Mouse (Mus musculus): Measurements from ENCODE around the gene Pacs2. TPM values are rescaled to one million over a fixed set of nuclear protein-coding genes. Genes with fewer than 3 reads are reported as not detected.

Gene Pacs2
- polyA plus RNA-seq, 1 experiment from 2014 or later = 19.0 TPM

- no peaks in the 10 kb centered on the region for H3K9me3 ChIP-seq
- no peak for ATAC-seq (ENCODE audit: insufficient number of reproducible peaks, insufficient read depth, low FRiP score, low TSS enrichment)
- H3K9ac ChIP-seq = no peak overlapping the region
- H3K4me3 ChIP-seq = no peak overlapping the region
- H3K27ac ChIP-seq = no peak overlapping the region
- H3K4me1 ChIP-seq = no peaks in the 10 kb centered on the region
- H3K4me2 ChIP-seq (replicated peaks) = no peak overlapping the region
- H3K36me3 ChIP-seq = peaks cover 39% of the 10 kb centered on the region
- 93% methylated on average over 2 of the region's 2 CpGs for WGBS
- H3K27me3 ChIP-seq = no peaks in the 10 kb centered on the region
These were observed 22.9 kb upstream of the Pacs2 start for GRCm38 (mm10) chr12:112991444-112991843.

- no peak for ATAC-seq (ENCODE audit: insufficient number of reproducible peaks, insufficient read depth, low FRiP score, low TSS enrichment)
- Histone ChIP-seq H3K36me3 (peaks cover 33% of the 10 kb centered on the region), H3K9ac (no peak overlapping the region), H3K4me2 (replicated peaks) (no peak overlapping the region), H3K27me3 (no peaks in the 10 kb centered on the region), H3K27ac (no peak overlapping the region), H3K9me3 (no peaks in the 10 kb centered on the region), H3K4me3 (no peak overlapping the region), H3K4me1 (peaks cover 13% of the 10 kb centered on the region)
- WGBS = 83% methylated on average over 4 of the region's 4 CpGs
These were observed 20.2 kb upstream of the Pacs2 start for GRCm38 (mm10) chr12:112994153-112994552.

- Histone ChIP-seq H3K27ac (peak overlapping the region; percentile 94), H3K4me2 (replicated peaks) (peak overlapping the region; percentile 72), H3K4me1 (peaks cover 18% of the 10 kb centered on the region), H3K4me3 (peak overlapping the region; percentile 90), H3K9me3 (no peaks in the 10 kb centered on the region), H3K27me3 (no peaks in the 10 kb centered on the region), H3K36me3 (peaks cover 15% of the 10 kb centered on the region), H3K9ac (peak overlapping the region; percentile 92)
- 1% methylated on average over 56 of the region's 56 CpGs for WGBS
- no peak for ATAC-seq (ENCODE audit: insufficient number of reproducible peaks, insufficient read depth, low FRiP score, low TSS enrichment)
These were observed 14.6 kb upstream of the Pacs2 start for GRCm38 (mm10) chr12:112999569-113000293.

- no peaks in the 10 kb centered on the region for H3K9me3 ChIP-seq
- peak within 1 kb of the TSS; percentile 90 for H3K4me3 ChIP-seq
- peaks cover 15% of the 10 kb centered on the region for H3K36me3 ChIP-seq
- peak within 1 kb of the TSS; percentile 92 for H3K9ac ChIP-seq
- H3K4me2 ChIP-seq (replicated peaks) = peak within 1 kb of the TSS; percentile 72
- H3K27ac ChIP-seq = peak within 1 kb of the TSS; percentile 94
- under 1% methylated on average over 94 of the region's 96 CpGs for WGBS
- peaks cover 18% of the 10 kb centered on the region for H3K4me1 ChIP-seq
- ATAC-seq (ENCODE audit: insufficient number of reproducible peaks, insufficient read depth, low FRiP score, low TSS enrichment) = peak; percentile 95
- H3K27me3 ChIP-seq = no peaks in the 10 kb centered on the region
These were observed 13.8 kb upstream of the Pacs2 start, which contains the start of gene Brf1 for GRCm38 (mm10) chr12:113000294-113001132. Gene Brf1, minus strand, starts transcription at chr12:113000704.

- WGBS = 9% methylated on average over 5 of the region's 5 CpGs
- H3K9ac ChIP-seq = peak overlapping the region; percentile 50
- peak overlapping the region; percentile 90 for H3K4me3 ChIP-seq
- H3K4me2 ChIP-seq (replicated peaks) = peak overlapping the region; percentile 65
- peaks cover 18% of the 10 kb centered on the region for H3K4me1 ChIP-seq
- no peaks in the 10 kb centered on the region for H3K27me3 ChIP-seq
- H3K9me3 ChIP-seq = no peaks in the 10 kb centered on the region
- H3K36me3 ChIP-seq = peaks cover 12% of the 10 kb centered on the region
- peak overlapping the region; percentile 94 for H3K27ac ChIP-seq
- no peak; the same call in 1 of the 2 replicates for ATAC-seq (ENCODE audit: insufficient number of reproducible peaks, insufficient read depth, low FRiP score, low TSS enrichment)
These were observed 13.2 kb upstream of the Pacs2 start for GRCm38 (mm10) chr12:113001133-113001474.

GRCm38 (mm10) chr12:113002667-113003066, 11.6 kb upstream of the Pacs2 start:
- H3K4me2 ChIP-seq (replicated peaks) = no peak overlapping the region
- H3K4me3 ChIP-seq = no peak overlapping the region
- no peak overlapping the region for H3K27ac ChIP-seq
- H3K4me1 ChIP-seq = peaks cover 18% of the 10 kb centered on the region
- no peak for ATAC-seq (ENCODE audit: insufficient number of reproducible peaks, insufficient read depth, low FRiP score, low TSS enrichment)
- 51% methylated on average over 2 of the region's 2 CpGs for WGBS
- H3K27me3 ChIP-seq = no peaks in the 10 kb centered on the region
- H3K9me3 ChIP-seq = no peaks in the 10 kb centered on the region
- H3K36me3 ChIP-seq = no peaks in the 10 kb centered on the region
- H3K9ac ChIP-seq = no peak overlapping the region

- H3K9ac ChIP-seq = no peak overlapping the region
- ATAC-seq (ENCODE audit: insufficient number of reproducible peaks, insufficient read depth, low FRiP score, low TSS enrichment) = no peak
- H3K4me3 ChIP-seq = no peak overlapping the region
- 65% methylated on average over 8 of the region's 8 CpGs for WGBS
- H3K27ac ChIP-seq = no peak overlapping the region
- H3K27me3 ChIP-seq = no peaks in the 10 kb centered on the region
- no peaks in the 10 kb centered on the region for H3K36me3 ChIP-seq
- no peaks in the 10 kb centered on the region for H3K9me3 ChIP-seq
- H3K4me2 ChIP-seq (replicated peaks) = no peak overlapping the region
- H3K4me1 ChIP-seq = peaks cover 7% of the 10 kb centered on the region
These were observed 10.3 kb upstream of the Pacs2 start for GRCm38 (mm10) chr12:113004011-113004410.

GRCm38 (mm10) chr12:113004993-113005392, 9.3 kb upstream of the Pacs2 start:
- no peak for ATAC-seq (ENCODE audit: insufficient number of reproducible peaks, insufficient read depth, low FRiP score, low TSS enrichment)
- Histone ChIP-seq H3K4me2 (replicated peaks) (no peak overlapping the region), H3K9ac (no peak overlapping the region), H3K36me3 (no peaks in the 10 kb centered on the region), H3K9me3 (no peaks in the 10 kb centered on the region), H3K27me3 (no peaks in the 10 kb centered on the region), H3K4me3 (no peak overlapping the region), H3K27ac (no peak overlapping the region), H3K4me1 (peaks cover 4% of the 10 kb centered on the region; the same call in 1 of the 2 replicates)
- WGBS = 28% methylated on average over 4 of the region's 4 CpGs

GRCm38 (mm10) chr12:113011702-113012360, 2.5 kb upstream of the Pacs2 start:
- no peak overlapping the region for H3K4me3 ChIP-seq
- H3K4me1 ChIP-seq = peaks cover 28% of the 10 kb centered on the region
- no peak overlapping the region for H3K4me2 ChIP-seq (replicated peaks)
- no peak overlapping the region for H3K9ac ChIP-seq
- H3K27me3 ChIP-seq = no peaks in the 10 kb centered on the region
- ATAC-seq (ENCODE audit: insufficient number of reproducible peaks, insufficient read depth, low FRiP score, low TSS enrichment) = no peak
- no peaks in the 10 kb centered on the region for H3K36me3 ChIP-seq
- 87% methylated on average over 6 of the region's 6 CpGs for WGBS
- H3K27ac ChIP-seq = no peak overlapping the region
- no peaks in the 10 kb centered on the region for H3K9me3 ChIP-seq

- no peak for ATAC-seq (ENCODE audit: insufficient number of reproducible peaks, insufficient read depth, low FRiP score, low TSS enrichment)
- H3K9me3 ChIP-seq = no peaks in the 10 kb centered on the region
- peak overlapping the region; percentile 90 for H3K27ac ChIP-seq
- no peak overlapping the region for H3K4me3 ChIP-seq
- 89% methylated on average over 5 of the region's 5 CpGs for WGBS
- H3K36me3 ChIP-seq = no peaks in the 10 kb centered on the region
- H3K9ac ChIP-seq = no peak overlapping the region
- H3K4me1 ChIP-seq = peaks cover 28% of the 10 kb centered on the region
- no peaks in the 10 kb centered on the region for H3K27me3 ChIP-seq
- H3K4me2 ChIP-seq (replicated peaks) = no peak overlapping the region
These were observed 1.9 kb upstream of the Pacs2 start for GRCm38 (mm10) chr12:113012443-113012842.

GRCm38 (mm10) chr12:113013021-113013491, 1.3 kb upstream of the Pacs2 start:
- 33% methylated on average over 3 of the region's 3 CpGs for WGBS
- ATAC-seq (ENCODE audit: insufficient number of reproducible peaks, insufficient read depth, low FRiP score, low TSS enrichment) = no peak
- H3K9me3 ChIP-seq = no peaks in the 10 kb centered on the region
- H3K9ac ChIP-seq = no peak overlapping the region
- no peaks in the 10 kb centered on the region for H3K36me3 ChIP-seq
- H3K27ac ChIP-seq = peak overlapping the region; percentile 90
- H3K4me3 ChIP-seq = no peak overlapping the region
- H3K27me3 ChIP-seq = no peaks in the 10 kb centered on the region
- H3K4me1 ChIP-seq = peaks cover 28% of the 10 kb centered on the region
- H3K4me2 ChIP-seq (replicated peaks) = peak overlapping the region; percentile 59
